Mouse (Mus musculus) right cerebral cortex, postnatal 25 days (tissue): ENCODE measurements around the gene Uap1l1.
"Not testable (repeated sequence)": the region's sequence is repeated elsewhere in the genome, so short reads cannot be mapped to it uniquely, and the experiment has no call there.

Source experiments
- DNase-seq: peaks from one replicate; pipeline ENCODE4 v3.0.0; 2022

Uap1l1 gene

DNA sequence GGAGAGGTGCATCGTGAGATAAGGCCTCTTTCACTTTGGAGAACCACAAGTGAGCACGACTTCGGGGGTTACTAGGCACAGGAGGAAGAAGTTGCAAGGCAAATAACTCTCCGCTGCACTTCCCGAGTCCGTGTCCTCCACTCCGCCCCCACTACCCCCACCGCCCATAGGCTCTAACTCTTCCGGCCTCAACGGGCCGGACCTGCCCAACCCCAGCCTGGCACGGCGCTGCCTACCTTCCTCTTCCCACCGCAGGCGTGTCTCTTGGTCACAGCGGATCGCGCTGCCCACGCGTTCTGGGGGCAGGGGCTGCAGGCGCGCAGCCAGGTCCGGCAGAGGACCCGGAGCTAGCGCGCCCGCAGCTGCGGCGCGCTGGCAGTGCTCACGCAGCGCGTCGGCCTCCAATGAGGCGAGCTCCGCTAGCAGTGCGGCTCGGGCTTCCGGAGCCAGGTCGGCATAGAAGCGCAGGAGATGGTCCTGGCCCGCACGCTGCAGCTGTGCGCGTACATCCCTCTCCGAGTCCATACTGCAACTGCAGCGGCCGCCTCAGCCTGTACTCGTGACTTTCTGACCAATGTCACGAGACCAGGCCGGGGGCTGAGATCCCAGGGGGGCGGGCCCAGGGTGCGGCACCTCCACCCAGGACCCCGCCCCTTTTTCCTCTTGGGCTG lies at the start of gene Uap1l1:
Gene Uap1l1, minus strand, starts transcription at position 592 of the 671 bp plus-strand sequence.
- peak; percentile 65 for DNase-seq

DNA sequence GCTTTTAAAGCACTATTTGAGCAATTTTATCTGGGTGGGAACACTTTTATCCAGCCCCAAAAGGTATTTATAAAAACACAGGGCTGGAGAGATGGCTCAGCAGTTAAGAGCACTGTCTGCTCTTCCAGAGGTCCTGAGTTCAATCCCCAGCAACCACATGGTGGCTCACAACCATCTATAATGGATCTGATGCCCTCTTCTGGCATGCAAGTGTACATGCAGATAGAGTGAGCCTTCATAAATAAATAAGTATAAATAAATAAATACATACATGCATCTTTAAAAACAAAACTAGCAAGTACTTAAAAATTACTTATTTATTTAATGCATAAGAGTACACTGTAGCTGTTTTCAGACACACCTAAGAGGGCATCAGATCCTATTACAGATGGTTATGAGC lies 48.0 kb upstream of the Uap1l1 start:
- DNase-seq = not testable (repeated sequence)

- no peak for DNase-seq
Measured at GRCm38 (mm10) chr2:25408908-25409307, 43.4 kb upstream of the Uap1l1 start.

- no peak for DNase-seq
Measured at GRCm38 (mm10) chr2:25403994-25404393, 38.5 kb upstream of the Uap1l1 start.

DNA sequence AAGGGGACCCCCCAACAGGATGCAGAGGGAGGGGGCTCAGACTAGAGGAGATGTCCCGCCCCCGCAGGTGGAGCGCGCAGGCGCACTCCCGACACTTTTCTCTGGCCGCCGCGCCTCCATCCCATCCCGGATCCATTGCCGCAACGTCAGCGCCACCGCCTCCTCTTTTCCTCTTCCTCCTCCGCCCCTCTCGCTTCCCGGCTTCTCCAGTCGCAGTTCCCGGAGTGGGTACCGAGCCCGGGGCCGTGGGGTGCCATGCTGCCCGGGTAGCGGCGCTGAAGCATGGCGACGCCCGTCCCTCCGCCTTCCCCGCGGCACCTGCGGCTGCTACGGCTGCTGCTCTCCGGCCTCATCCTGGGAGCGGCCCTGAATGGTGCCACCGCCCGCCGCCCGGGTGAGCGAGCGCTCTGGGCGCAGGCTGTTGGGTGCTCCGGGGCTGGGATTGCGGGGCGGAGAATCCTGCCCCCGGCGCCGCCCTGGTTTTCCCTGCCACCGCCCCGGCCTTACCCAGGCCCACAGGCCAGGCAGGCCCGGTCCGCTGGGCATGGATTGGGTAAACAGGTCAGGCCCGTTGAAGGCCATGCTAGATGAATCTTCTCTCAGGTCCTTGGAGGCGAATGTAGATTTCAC lies 37.6 kb upstream of the Uap1l1 start:
- DNase-seq = peak; percentile 90

DNA sequence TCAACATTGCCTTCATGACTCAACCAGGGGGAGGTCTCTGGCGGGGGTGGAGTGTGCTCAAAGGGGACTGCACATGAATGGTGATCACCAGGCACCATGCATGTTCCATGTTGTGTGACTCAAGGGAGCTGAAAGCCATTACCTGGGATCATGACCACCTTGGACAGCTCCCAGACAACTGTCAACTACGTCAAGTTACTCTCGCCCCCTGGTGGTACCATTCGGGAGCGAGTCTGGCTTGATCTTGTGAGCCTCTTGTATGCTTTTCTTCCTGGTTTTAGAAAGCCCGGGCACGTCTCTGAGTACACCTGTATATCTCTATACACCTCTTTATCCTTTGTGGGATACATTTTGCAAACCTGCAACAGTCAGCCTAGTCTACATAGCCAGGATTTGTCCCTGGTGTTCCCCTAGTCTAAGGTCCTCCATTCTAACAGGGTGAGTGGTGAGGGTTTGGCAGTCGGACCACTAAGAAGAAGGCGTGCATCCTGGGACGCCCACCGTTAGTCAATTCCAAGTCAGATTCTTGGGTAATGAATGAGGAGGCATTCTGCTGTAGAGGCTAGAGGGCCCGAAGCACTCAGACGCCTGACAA lies 37.0 kb upstream of the Uap1l1 start:
- peak; percentile 41 for DNase-seq

GRCm38 (mm10) chr2:25400764-25401163 lies 35.3 kb upstream of the Uap1l1 start:
- DNase-seq = peak; percentile 58

DNA sequence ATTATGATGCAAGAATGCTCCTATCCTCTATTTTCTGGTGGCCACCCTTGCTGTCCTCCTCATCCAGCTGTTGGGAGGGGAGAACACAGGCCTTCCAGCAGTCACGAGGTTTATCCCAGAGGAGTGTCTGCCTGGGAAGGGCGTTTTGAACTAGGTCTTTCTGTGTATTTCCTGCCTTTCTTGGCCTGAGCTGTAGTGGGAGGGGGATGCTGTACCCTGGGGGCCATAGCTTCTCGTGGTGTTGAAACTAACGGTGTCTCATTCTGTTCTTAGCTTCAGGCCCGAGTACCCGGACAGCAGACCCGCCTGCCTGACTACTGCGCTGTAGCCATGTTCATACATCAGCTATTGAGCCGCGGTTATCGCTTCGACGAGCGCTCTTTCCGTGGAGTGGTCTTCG lies 34.8 kb upstream of the Uap1l1 start:
- no peak for DNase-seq

GRCm38 (mm10) chr2:25399051-25399450 lies 33.6 kb upstream of the Uap1l1 start, which contains the start of gene Npdc1:
Npdc1 (plus strand) TSS chr2:25399351.
- no peak for DNase-seq

DNA sequence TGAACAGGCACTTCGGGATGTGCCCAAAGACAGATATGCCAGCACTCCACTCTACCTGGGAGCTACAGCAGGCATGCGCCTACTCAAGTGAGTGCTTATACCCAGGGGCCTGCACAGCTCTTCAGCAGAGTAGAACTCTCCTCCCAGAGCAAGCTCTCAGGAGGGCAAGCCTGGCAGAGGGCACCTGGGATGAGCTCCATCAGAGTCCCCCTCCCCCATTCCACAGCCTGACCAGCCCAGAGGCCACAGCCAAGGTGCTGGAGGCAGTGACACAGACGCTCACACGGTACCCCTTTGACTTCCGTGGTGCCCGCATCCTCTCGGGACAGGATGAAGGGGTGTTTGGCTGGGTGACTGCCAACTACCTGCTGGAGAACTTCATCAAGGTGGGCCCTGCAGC lies 32.6 kb upstream of the Uap1l1 start:
- DNase-seq = no peak

GRCm38 (mm10) chr2:25397010-25397409 lies 31.5 kb upstream of the Uap1l1 start:
- DNase-seq = no peak

DNA sequence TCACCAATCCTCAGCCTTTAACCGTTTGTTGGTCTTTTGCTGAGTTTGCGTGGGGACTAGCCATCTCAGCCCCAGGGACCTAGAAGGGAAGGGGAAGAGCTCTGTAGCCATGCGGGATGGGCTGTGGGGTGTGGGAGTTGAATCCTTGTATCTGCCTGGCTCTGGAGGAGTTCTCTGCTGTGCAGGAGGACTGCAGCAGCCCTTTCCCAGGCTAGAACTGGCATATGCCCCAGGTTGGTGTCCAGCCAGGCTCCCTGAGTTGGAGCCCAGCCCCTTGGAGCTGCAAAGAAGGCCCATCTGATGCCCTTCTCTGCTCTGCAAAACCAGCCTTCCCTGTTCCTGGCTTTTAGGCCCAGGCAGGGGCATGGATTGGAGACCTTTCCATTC lies 31.1 kb upstream of the Uap1l1 start:
- no peak for DNase-seq

- DNase-seq = no peak
Measured at GRCm38 (mm10) chr2:25395721-25396596, 30.5 kb upstream of the Uap1l1 start, which contains the start of gene Entpd2. Entpd2 (plus strand) TSS chr2:25395874.

- peak; percentile 30 for DNase-seq
Measured at GRCm38 (mm10) chr2:25394281-25395221, 29.1 kb upstream of the Uap1l1 start.

GRCm38 (mm10) chr2:25391266-25391665 lies 25.8 kb upstream of the Uap1l1 start:
- no peak for DNase-seq

- DNase-seq = no peak
Measured at GRCm38 (mm10) chr2:25384492-25384891, 19.0 kb upstream of the Uap1l1 start.

- DNase-seq = no peak
Measured at GRCm38 (mm10) chr2:25376589-25376988, 11.1 kb upstream of the Uap1l1 start.

GRCm38 (mm10) chr2:25373431-25373830 lies 7.9 kb upstream of the Uap1l1 start:
- no peak for DNase-seq

DNA sequence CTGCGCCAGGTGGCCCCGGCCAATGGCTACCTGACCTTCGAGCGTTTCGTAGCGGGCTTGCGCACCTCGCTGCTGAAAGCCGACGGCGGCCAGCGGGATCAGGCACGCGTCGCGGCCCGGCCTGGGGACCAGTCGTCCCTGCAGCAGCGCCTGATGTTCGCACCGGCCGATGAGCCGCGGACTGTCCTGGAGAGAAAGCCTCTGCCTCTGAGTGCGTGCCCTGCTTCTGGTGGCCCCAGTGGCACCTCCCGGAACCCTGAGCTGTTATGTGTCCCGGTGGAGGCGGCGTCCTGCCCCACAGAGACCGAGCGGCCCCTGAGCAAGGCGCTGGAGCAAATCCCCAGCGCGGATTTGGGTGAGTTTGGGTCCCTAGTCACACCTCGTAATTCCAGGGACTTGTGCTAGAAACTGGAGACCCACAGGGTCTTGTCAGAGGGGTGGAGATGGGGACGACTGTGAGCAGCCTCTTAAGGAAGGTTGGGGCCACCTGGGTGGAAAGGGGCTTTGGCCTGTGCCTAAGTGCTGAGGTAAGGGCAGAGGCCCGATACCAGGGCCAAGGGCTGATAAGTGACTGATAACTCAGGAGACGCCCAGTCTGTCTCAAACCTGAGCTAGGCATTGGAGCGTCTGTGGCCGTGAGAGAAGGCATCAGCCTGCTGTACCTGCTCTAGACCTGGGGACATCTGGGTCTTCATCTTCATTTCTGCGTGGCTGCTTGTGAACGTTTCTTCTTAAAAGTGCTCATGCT lies 7.3 kb upstream of the Uap1l1 start:
- no peak for DNase-seq

- DNase-seq = peak; percentile 86
Measured at GRCm38 (mm10) chr2:25371764-25372643, 6.5 kb upstream of the Uap1l1 start, which contains the start of gene Sapcd2. Sapcd2 (plus strand) TSS chr2:25372321.
